Mouse (Mus musculus) liver, embryonic 14.5 days (tissue): ENCODE data around the gene Gpr4.

Experiments
- CTCF ChIP-seq: IDR thresholded peaks from 2 replicates; pipeline ENCODE4 v1.5.1; 2016; ENCODE audit warnings: antibody characterized with exemption, low read depth, control low read depth
- EP300 ChIP-seq: IDR thresholded peaks from 2 replicates; pipeline ENCODE4 v1.6.1; 2016; ENCODE audit warnings: antibody characterized with exemption, low read depth

DNA sequence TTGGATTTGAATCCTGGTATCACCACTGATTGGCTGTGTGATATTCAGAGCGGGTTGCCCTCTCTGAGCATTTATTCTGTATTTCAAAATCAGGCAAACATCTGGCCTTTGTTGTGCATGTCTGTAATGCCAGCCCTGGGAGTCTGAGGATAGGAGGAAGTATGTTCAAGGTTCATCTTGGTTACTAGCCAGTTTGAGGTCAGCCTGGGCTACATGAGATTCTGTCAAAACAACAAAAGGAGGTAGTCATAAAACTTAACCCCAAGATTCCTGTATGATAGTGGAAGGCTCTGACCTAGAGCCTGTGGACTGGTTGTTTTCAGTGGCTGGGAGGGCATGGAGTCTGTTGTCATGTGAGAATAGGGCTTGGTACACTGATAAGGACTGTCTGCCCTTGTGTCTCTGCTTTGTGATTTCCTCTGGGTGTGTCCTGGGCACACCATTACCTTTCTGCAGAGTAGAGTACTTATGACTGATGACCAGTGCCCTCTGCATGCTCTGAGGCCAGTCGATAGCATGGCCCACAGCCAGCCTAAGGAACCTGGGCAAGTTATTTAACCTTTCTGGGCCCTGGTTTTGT lies 22.8 kb downstream of the Gpr4 start:
- TF ChIP-seq CTCF (no peak), EP300 (no peak)
